Mouse (Mus musculus) intestine, postnatal 0 days (tissue): ENCODE data around the gene Fbxw11. TPM values are rescaled to one million over a fixed set of nuclear protein-coding genes. Genes with fewer than 3 reads are reported as not detected.

Source experiments
- ATAC-seq: fragments of 200-750 bp; cut with Nextera tagmentation; 2 replicates; pipeline ENCODE4 v1.8.0; 2017; ENCODE audit warnings: mild to moderate bottlenecking, moderate TSS enrichment, moderate library complexity
- H3K27ac ChIP-seq: fragments of 300-500 bp; sonication (generic); 2 replicates; pipeline ENCODE4 v1.5.1; 2014; ENCODE audit warnings: mild to moderate bottlenecking, low read depth, low read length, moderate library complexity
- H3K27me3 ChIP-seq: fragments of 300-500 bp; sonication (generic); replicated peaks from 2 replicates; pipeline ENCODE4 v1.6.1; 2014; ENCODE audit warnings: low read length, mixed read lengths; ENCODE audit not compliant: control insufficient read depth, insufficient read depth
- H3K36me3 ChIP-seq: fragments of 300-500 bp; sonication (generic); 2 replicates; pipeline ENCODE4 v1.6.1; 2014; ENCODE audit warnings: mild to moderate bottlenecking, moderate library complexity; ENCODE audit not compliant: control insufficient read depth, insufficient read depth
- H3K4me1 ChIP-seq: fragments of 300-500 bp; sonication (generic); replicated peaks from 2 replicates; pipeline ENCODE4 v1.6.1; 2014; ENCODE audit warnings: antibody characterized with exemption, low read length, mixed read lengths; ENCODE audit not compliant: control insufficient read depth, insufficient read depth
- H3K4me2 ChIP-seq: fragments of 300-500 bp; sonication (generic); replicated peaks from 2 replicates; pipeline ENCODE4 v1.6.1; 2014; ENCODE audit warnings: low read depth, mild to moderate bottlenecking, moderate library complexity
- H3K4me3 ChIP-seq: fragments of 300-500 bp; sonication (generic); 2 replicates; pipeline ENCODE4 v1.5.1; 2014; ENCODE audit warnings: low read depth, low read length
- H3K9ac ChIP-seq: fragments of 300-500 bp; sonication (generic); 2 replicates; pipeline ENCODE4 v1.6.1; 2014; ENCODE audit warnings: mild to moderate bottlenecking, low read depth, low read length
- H3K9me3 ChIP-seq: fragments of 300-500 bp; sonication (generic); 2 replicates; pipeline ENCODE4 v1.6.1; 2016; ENCODE audit warnings: mixed run types; ENCODE audit not compliant: control insufficient read depth
- CTCF ChIP-seq: sonication (generic); IDR thresholded peaks from 2 replicates; pipeline ENCODE4 v1.5.1; 2016; ENCODE audit warnings: low read depth, mild to moderate bottlenecking, control low read depth, antibody characterized with exemption, moderate library complexity
- WGBS: fragments of 180-500 bp; shearing (Covaris S2); extraction: QIAGEN DNeasy Blood & Tissue Kit; methylation state at CpG from one replicate; pipeline ENCODE4 v1.1.7; 2014; 5-methylcytosine and 5-hydroxymethylcytosine counted together
- polyA plus RNA-seq: library from polyadenylated mRNA; unstranded; fragments of >200 nt; fragmentation: Nextera tagmentation; extraction: Ambion mirVana; gene quantifications from 2 replicates; pipeline ENCODE4 v1.2.1, GENCODE M21; 2015

Gene Fbxw11
- polyA plus RNA-seq, 1 experiment from 2014 or later, result 33.8 TPM

- Histone ChIP-seq H3K9ac (no peak overlapping the region), H3K27ac (no peak overlapping the region), H3K9me3 (no peaks in the 10 kb centered on the region), H3K4me2 (no peak overlapping the region), H3K4me1 (0 out of 2 replicates have a peak, but pooled peaks cover 3% of the 10 kb centered on the region), H3K36me3 (peaks cover 45% of the 10 kb centered on the region), H3K4me3 (no peak overlapping the region), H3K27me3 (no peaks in the 10 kb centered on the region)
- 91% methylated on average over 4 of the region's 4 CpGs for WGBS
- TF ChIP-seq CTCF, result no peak
- no peak for ATAC-seq
Observed at GRCm38 (mm10) chr11:32745466-32745865, 102.9 kb downstream of the Fbxw11 start.

- 37% methylated on average over 5 of the region's 5 CpGs for WGBS
- ATAC-seq, result peak; percentile 37
- H3K9me3 ChIP-seq, result no peaks in the 10 kb centered on the region
- H3K4me3 ChIP-seq, result no peak overlapping the region
- H3K4me1 ChIP-seq, result 0 out of 2 replicates have a peak, but pooled peaks cover 3% of the 10 kb centered on the region
- TF ChIP-seq CTCF, result no peak
- no peak overlapping the region for H3K9ac ChIP-seq
- H3K36me3 ChIP-seq, result peaks cover 40% of the 10 kb centered on the region
- no peak overlapping the region for H3K4me2 ChIP-seq
- no peak overlapping the region for H3K27ac ChIP-seq
- no peaks in the 10 kb centered on the region for H3K27me3 ChIP-seq
Observed at GRCm38 (mm10) chr11:32746036-32746435, 103.5 kb downstream of the Fbxw11 start.

- WGBS, result 29% methylated on average over 3 of the region's 3 CpGs
- H3K9ac ChIP-seq, result no peak overlapping the region
- peaks cover 36% of the 10 kb centered on the region for H3K36me3 ChIP-seq
- H3K4me1 ChIP-seq, result 0 out of 2 replicates have a peak, but pooled peaks cover 3% of the 10 kb centered on the region
- H3K4me3 ChIP-seq, result no peak overlapping the region
- peak; percentile 57 for ATAC-seq
- no peak overlapping the region for H3K4me2 ChIP-seq
- no peak for TF ChIP-seq CTCF
- H3K27me3 ChIP-seq, result no peaks in the 10 kb centered on the region
- no peaks in the 10 kb centered on the region for H3K9me3 ChIP-seq
- no peak overlapping the region for H3K27ac ChIP-seq
Observed at GRCm38 (mm10) chr11:32746475-32746874, 104.0 kb downstream of the Fbxw11 start.

DNA sequence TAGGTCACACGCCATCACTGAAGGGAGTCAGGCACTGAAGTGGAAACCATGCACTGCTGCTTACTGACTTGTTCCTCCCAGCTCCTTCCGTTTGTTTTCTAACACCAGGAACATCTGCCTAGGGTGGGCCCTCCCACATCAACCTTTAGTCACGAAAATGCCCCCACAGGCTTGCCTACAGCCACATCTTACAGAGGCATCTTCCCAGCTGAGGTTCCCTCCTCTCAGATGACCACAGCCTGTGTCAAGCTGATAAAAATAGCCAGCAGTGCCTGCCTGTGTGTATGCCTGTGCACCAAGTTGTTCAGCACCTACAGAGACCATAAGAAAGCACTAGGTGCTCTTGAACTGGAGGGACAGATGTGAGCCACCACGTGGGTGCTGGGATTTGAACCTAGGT lies 106.3 kb downstream of the Fbxw11 start:
- Histone ChIP-seq H3K9me3 (no peaks in the 10 kb centered on the region), H3K9ac (no peak overlapping the region), H3K4me3 (no peak overlapping the region), H3K36me3 (peaks cover 18% of the 10 kb centered on the region), H3K4me2 (no peak overlapping the region), H3K27ac (no peak overlapping the region), H3K4me1 (0 out of 2 replicates have a peak, but pooled peaks cover 3% of the 10 kb centered on the region), H3K27me3 (no peaks in the 10 kb centered on the region)
- 76% methylated on average over 4 of the region's 4 CpGs for WGBS
- no peak for ATAC-seq
- no peak for TF ChIP-seq CTCF

GRCm38 (mm10) chr11:32751863-32752594 lies 109.5 kb downstream of the Fbxw11 start:
- Histone ChIP-seq H3K36me3 (no peaks in the 10 kb centered on the region; the same call in 1 of the 2 replicates), H3K4me3 (no peak overlapping the region), H3K9ac (no peak overlapping the region), H3K27me3 (no peaks in the 10 kb centered on the region), H3K4me2 (no peak overlapping the region), H3K27ac (no peak overlapping the region), H3K9me3 (no peaks in the 10 kb centered on the region), H3K4me1 (no peaks in the 10 kb centered on the region)
- no peak for ATAC-seq
- WGBS, result 68% methylated on average over 7 of the region's 7 CpGs
- no peak for TF ChIP-seq CTCF

DNA sequence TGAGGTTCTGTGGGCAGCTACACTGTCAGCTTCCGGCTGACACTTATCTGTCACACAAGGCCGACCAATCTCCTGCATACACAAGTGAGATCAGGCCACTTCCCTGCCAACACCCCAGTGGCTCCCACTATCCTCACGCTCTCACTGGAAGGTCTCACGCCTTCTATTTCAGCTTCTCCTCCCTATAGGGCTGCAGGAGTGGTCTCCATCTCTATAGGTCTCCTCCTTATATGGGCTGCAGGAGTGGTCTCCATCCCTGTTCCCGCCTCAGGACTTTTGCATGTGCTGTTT lies 110.0 kb downstream of the Fbxw11 start:
- TF ChIP-seq CTCF, result no peak
- Histone ChIP-seq H3K36me3 (no peaks in the 10 kb centered on the region), H3K4me3 (no peak overlapping the region), H3K9ac (no peak overlapping the region), H3K9me3 (no peaks in the 10 kb centered on the region), H3K4me2 (no peak overlapping the region), H3K4me1 (no peaks in the 10 kb centered on the region), H3K27ac (no peak overlapping the region), H3K27me3 (no peaks in the 10 kb centered on the region)
- 69% methylated on average over 5 of the region's 5 CpGs for WGBS
- no peak for ATAC-seq
